Mouse (Mus musculus) midbrain, embryonic 15.5 days (tissue): ENCODE results near the gene Snx20. TPM values are rescaled to one million over a fixed set of nuclear protein-coding genes. Genes with fewer than 3 reads are reported as not detected.

Experiments used
- ATAC-seq: fragments of 200-750 bp; cut with Nextera tagmentation; replicated peaks from 2 replicates; pipeline ENCODE4 v1.8.0; 2017; ENCODE audit warnings: moderate TSS enrichment
- H3K27ac ChIP-seq: fragments of 300-500 bp; sonication (generic); 2 replicates; pipeline ENCODE4 v1.5.1; 2015; ENCODE audit warnings: mild to moderate bottlenecking, inconsistent platforms
- H3K27me3 ChIP-seq: fragments of 300-500 bp; sonication (generic); replicated peaks from 2 replicates; pipeline ENCODE4 v1.6.1; 2015; ENCODE audit warnings: inconsistent platforms
- H3K36me3 ChIP-seq: fragments of 300-500 bp; sonication (generic); replicated peaks from 2 replicates; pipeline ENCODE4 v1.6.1; 2015; ENCODE audit warnings: inconsistent platforms
- H3K4me1 ChIP-seq: fragments of 300-500 bp; sonication (generic); 2 replicates; pipeline ENCODE4 v1.6.1; 2015; ENCODE audit warnings: inconsistent platforms
- H3K4me2 ChIP-seq: fragments of 300-500 bp; sonication (generic); 2 replicates; pipeline ENCODE4 v1.6.1; 2015; ENCODE audit warnings: inconsistent platforms, mild to moderate bottlenecking, moderate library complexity
- H3K4me3 ChIP-seq: fragments of 300-500 bp; sonication (generic); 2 replicates; pipeline ENCODE4 v1.5.1; 2015; ENCODE audit warnings: mild to moderate bottlenecking, inconsistent platforms
- H3K9ac ChIP-seq: fragments of 300-500 bp; sonication (generic); 2 replicates; pipeline ENCODE4 v1.6.1; 2015; ENCODE audit warnings: mild to moderate bottlenecking, inconsistent platforms
- H3K9me3 ChIP-seq: fragments of 300-500 bp; sonication (generic); 2 replicates; pipeline ENCODE4 v1.6.1; 2016; ENCODE audit warnings: inconsistent platforms
- WGBS: fragments of 180-500 bp; shearing (Covaris S2); methylation state at CpG from one replicate; pipeline ENCODE4 v1.1.7; 2015; ENCODE audit warnings: mixed read lengths; 5-methylcytosine and 5-hydroxymethylcytosine counted together
- polyA plus RNA-seq: library from polyadenylated mRNA; unstranded; fragments of >200 nt; fragmentation: Nextera tagmentation; extraction: Ambion mirVana; gene quantifications from 2 replicates; pipeline ENCODE4 v1.2.1, GENCODE M21; 2015

Gene Snx20
- polyA plus RNA-seq, 1 experiment from 2014 or later: 1.1 TPM

GRCm38 (mm10) chr8:88633343-88633765 lies 2.6 kb downstream of the Snx20 start:
- Histone ChIP-seq H3K4me2 (no peak overlapping the region), H3K27ac (no peak overlapping the region), H3K27me3 (no peaks in the 10 kb centered on the region), H3K9ac (no peak overlapping the region), H3K4me1 (peaks cover 2% of the 10 kb centered on the region), H3K36me3 (no peaks in the 10 kb centered on the region), H3K4me3 (no peak overlapping the region), H3K9me3 (no peaks in the 10 kb centered on the region)
- ATAC-seq: no peak
- WGBS: 84% methylated on average over 7 of the region's 7 CpGs

GRCm38 (mm10) chr8:88631081-88631480 lies 4.8 kb downstream of the Snx20 start:
- no peak overlapping the region for H3K27ac ChIP-seq
- peaks cover 14% of the 10 kb centered on the region for H3K4me1 ChIP-seq
- no peak overlapping the region for H3K9ac ChIP-seq
- ATAC-seq: no peak
- no peaks in the 10 kb centered on the region for H3K36me3 ChIP-seq
- H3K27me3 ChIP-seq: peaks cover 7% of the 10 kb centered on the region; the same call in 1 of the 2 replicates
- no peak overlapping the region for H3K4me2 ChIP-seq
- no peak overlapping the region for H3K4me3 ChIP-seq
- no peaks in the 10 kb centered on the region for H3K9me3 ChIP-seq

- Histone ChIP-seq H3K36me3 (no peaks in the 10 kb centered on the region), H3K9ac (no peak overlapping the region), H3K4me1 (peaks cover 14% of the 10 kb centered on the region), H3K27ac (no peak overlapping the region), H3K4me2 (no peak overlapping the region), H3K4me3 (no peak overlapping the region), H3K27me3 (peaks cover 11% of the 10 kb centered on the region; the same call in 1 of the 2 replicates), H3K9me3 (no peaks in the 10 kb centered on the region)
- no peak for ATAC-seq
- WGBS: 85% methylated on average over 4 of the region's 4 CpGs
Observed at GRCm38 (mm10) chr8:88630225-88630624, 5.7 kb downstream of the Snx20 start.

GRCm38 (mm10) chr8:88628001-88628774 lies 7.7 kb downstream of the Snx20 start:
- H3K36me3 ChIP-seq: no peaks in the 10 kb centered on the region
- peak overlapping the region; percentile 87 for H3K4me2 ChIP-seq
- ATAC-seq: peak; percentile 37; the same call in 1 of the 2 replicates
- peaks cover 14% of the 10 kb centered on the region for H3K4me1 ChIP-seq
- WGBS: 61% methylated on average over 14 of the region's 14 CpGs
- peak overlapping the region; percentile 84; the same call in 1 of the 2 replicates for H3K27ac ChIP-seq
- no peaks in the 10 kb centered on the region for H3K9me3 ChIP-seq
- H3K4me3 ChIP-seq: peak overlapping the region; percentile 50
- peak overlapping the region; percentile 57; the same call in 1 of the 2 replicates for H3K9ac ChIP-seq
- H3K27me3 ChIP-seq: peaks cover 11% of the 10 kb centered on the region; the same call in 1 of the 2 replicates

GRCm38 (mm10) chr8:88627265-88627991 lies 8.5 kb downstream of the Snx20 start:
- ATAC-seq: peak; percentile 86
- under 1% methylated on average over 95 of the region's 105 CpGs for WGBS
- H3K27me3 ChIP-seq: peaks cover 15% of the 10 kb centered on the region; the same call in 1 of the 2 replicates
- H3K4me2 ChIP-seq: peak overlapping the region; percentile 87
- no peaks in the 10 kb centered on the region for H3K9me3 ChIP-seq
- peak overlapping the region; percentile 50 for H3K4me3 ChIP-seq
- peaks cover 14% of the 10 kb centered on the region for H3K4me1 ChIP-seq
- no peaks in the 10 kb centered on the region for H3K36me3 ChIP-seq
- peak overlapping the region; percentile 84 for H3K27ac ChIP-seq
- peak overlapping the region; percentile 57 for H3K9ac ChIP-seq

GRCm38 (mm10) chr8:88626940-88627264 lies 9.0 kb downstream of the Snx20 start:
- no peaks in the 10 kb centered on the region for H3K36me3 ChIP-seq
- peaks cover 15% of the 10 kb centered on the region; the same call in 1 of the 2 replicates for H3K27me3 ChIP-seq
- no peaks in the 10 kb centered on the region for H3K9me3 ChIP-seq
- peak overlapping the region; percentile 87 for H3K4me2 ChIP-seq
- H3K27ac ChIP-seq: peak overlapping the region; percentile 84
- H3K4me3 ChIP-seq: peak overlapping the region; percentile 50
- ATAC-seq: no peak
- H3K9ac ChIP-seq: peak overlapping the region; percentile 29; the same call in 1 of the 2 replicates
- peaks cover 14% of the 10 kb centered on the region for H3K4me1 ChIP-seq
- WGBS: 14% methylated on average over 19 of the region's 19 CpGs

GRCm38 (mm10) chr8:88626433-88626832 lies 9.5 kb downstream of the Snx20 start:
- H3K36me3 ChIP-seq: no peaks in the 10 kb centered on the region
- H3K4me1 ChIP-seq: peaks cover 14% of the 10 kb centered on the region
- WGBS: 82% methylated on average over 3 of the region's 3 CpGs
- no peak for ATAC-seq
- H3K9me3 ChIP-seq: no peaks in the 10 kb centered on the region
- 0 out of 2 replicates have a peak overlapping the region, but pooled peaks have one; percentile 50 for H3K4me3 ChIP-seq
- H3K27me3 ChIP-seq: peaks cover 15% of the 10 kb centered on the region; the same call in 1 of the 2 replicates
- H3K4me2 ChIP-seq: no peak overlapping the region
- H3K9ac ChIP-seq: no peak overlapping the region
- H3K27ac ChIP-seq: no peak overlapping the region

- Histone ChIP-seq H3K9me3 (no peaks in the 10 kb centered on the region), H3K4me2 (no peak overlapping the region), H3K27me3 (peaks cover 25% of the 10 kb centered on the region), H3K27ac (no peak overlapping the region), H3K9ac (no peak overlapping the region), H3K4me1 (peaks cover 14% of the 10 kb centered on the region), H3K36me3 (no peaks in the 10 kb centered on the region), H3K4me3 (no peak overlapping the region)
- 79% methylated on average over 3 of the region's 3 CpGs for WGBS
- ATAC-seq: no peak
Observed at GRCm38 (mm10) chr8:88624276-88624675, 11.7 kb downstream of the Snx20 start.

- H3K27me3 ChIP-seq: peaks cover 25% of the 10 kb centered on the region
- no peak overlapping the region for H3K9ac ChIP-seq
- H3K27ac ChIP-seq: no peak overlapping the region
- ATAC-seq: no peak
- H3K4me2 ChIP-seq: no peak overlapping the region
- no peak overlapping the region for H3K4me3 ChIP-seq
- no peaks in the 10 kb centered on the region for H3K9me3 ChIP-seq
- H3K36me3 ChIP-seq: no peaks in the 10 kb centered on the region
- H3K4me1 ChIP-seq: peaks cover 12% of the 10 kb centered on the region
- 68% methylated on average over 3 of the region's 3 CpGs for WGBS
Observed at GRCm38 (mm10) chr8:88623351-88623750, 12.6 kb downstream of the Snx20 start.

GRCm38 (mm10) chr8:88621408-88621807 lies 14.5 kb downstream of the Snx20 start:
- Histone ChIP-seq H3K36me3 (no peaks in the 10 kb centered on the region), H3K4me3 (no peak overlapping the region), H3K27ac (no peak overlapping the region), H3K4me2 (no peak overlapping the region), H3K27me3 (peaks cover 21% of the 10 kb centered on the region), H3K9me3 (no peaks in the 10 kb centered on the region), H3K4me1 (no peaks in the 10 kb centered on the region; the same call in 1 of the 2 replicates), H3K9ac (no peak overlapping the region)
- WGBS: 0% methylated on average over 8 of the region's 8 CpGs
- 0 out of 2 replicates have a peak, but pooled peaks have one; percentile 40 for ATAC-seq

GRCm38 (mm10) chr8:88620931-88621330 lies 15.0 kb downstream of the Snx20 start:
- WGBS: 65% methylated on average over 5 of the region's 5 CpGs
- no peaks in the 10 kb centered on the region; the same call in 1 of the 2 replicates for H3K4me1 ChIP-seq
- no peak for ATAC-seq

GRCm38 (mm10) chr8:88619513-88619912 lies 16.4 kb downstream of the Snx20 start:
- Histone ChIP-seq H3K27me3 (peaks cover 15% of the 10 kb centered on the region), H3K4me1 (no peaks in the 10 kb centered on the region; the same call in 1 of the 2 replicates), H3K36me3 (no peaks in the 10 kb centered on the region), H3K9me3 (no peaks in the 10 kb centered on the region), H3K4me3 (no peak overlapping the region), H3K4me2 (no peak overlapping the region), H3K27ac (no peak overlapping the region), H3K9ac (no peak overlapping the region)
- no peak for ATAC-seq
- 76% methylated on average over 3 of the region's 3 CpGs for WGBS

More at GRCm38 (mm10) chr8:88620931-88621330, 15.0 kb downstream of the Snx20 start:
- Histone ChIP-seq H3K9me3 (no peaks in the 10 kb centered on the region), H3K27me3 (peaks cover 17% of the 10 kb centered on the region), H3K27ac (no peak overlapping the region), H3K4me2 (no peak overlapping the region), H3K4me3 (no peak overlapping the region), H3K36me3 (no peaks in the 10 kb centered on the region), H3K9ac (no peak overlapping the region)
